Mouse (Mus musculus) inflammation-experienced regulatory T-cells, adult 6 months (primary cell): ENCODE measurements at regions not wholly inside any gene's neighbourhood (a gene's known extent, or its start where the extent isn't known, plus 50 kb on each side); places are given as distances from the start of the nearest gene placed in this dataset.

Experiments
- ATAC-seq: one replicate; pipeline ENCODE4 v1.8.0; 2017

- ATAC-seq = no peak
Measured at GRCm38 (mm10) chr3:101749841-101750240, 98.9 kb downstream of the Mab21l3 start.

- no peak for ATAC-seq
Measured at GRCm38 (mm10) chr3:101749031-101749632, 99.6 kb downstream of the Mab21l3 start.

- no peak for ATAC-seq
Measured at GRCm38 (mm10) chr3:101748186-101748585, 100.6 kb downstream of the Mab21l3 start.

GRCm38 (mm10) chr3:101740906-101741305, 107.9 kb downstream of the Mab21l3 start:
- no peak for ATAC-seq

GRCm38 (mm10) chr3:101737197-101737596, 111.6 kb downstream of the Mab21l3 start:
- ATAC-seq = no peak

- ATAC-seq = no peak
Measured at GRCm38 (mm10) chr3:101729044-101729443, 119.7 kb downstream of the Mab21l3 start.

- ATAC-seq = no peak
Measured at GRCm38 (mm10) chr3:101722926-101723325, 118.4 kb upstream of the Atp1a1 start.

GRCm38 (mm10) chr3:101722001-101722400, 117.5 kb upstream of the Atp1a1 start:
- ATAC-seq = no peak

GRCm38 (mm10) chr3:101715416-101715815, 110.9 kb upstream of the Atp1a1 start:
- no peak for ATAC-seq

- ATAC-seq = no peak
Measured at GRCm38 (mm10) chr3:101714810-101715209, 110.3 kb upstream of the Atp1a1 start.

- ATAC-seq = no peak
Measured at GRCm38 (mm10) chr3:101713669-101714068, 109.2 kb upstream of the Atp1a1 start.

- no peak for ATAC-seq
Measured at GRCm38 (mm10) chr3:101713138-101713638, 108.7 kb upstream of the Atp1a1 start.

GRCm38 (mm10) chr3:101712666-101713065, 108.2 kb upstream of the Atp1a1 start:
- ATAC-seq = no peak

- no peak for ATAC-seq
Measured at GRCm38 (mm10) chr3:101711594-101712171, 107.2 kb upstream of the Atp1a1 start.

- no peak for ATAC-seq
Measured at GRCm38 (mm10) chr3:101709379-101709970, 105.0 kb upstream of the Atp1a1 start.

GRCm38 (mm10) chr3:101708821-101709220, 104.3 kb upstream of the Atp1a1 start:
- ATAC-seq = no peak

- no peak for ATAC-seq
Measured at GRCm38 (mm10) chr3:101704919-101705318, 100.4 kb upstream of the Atp1a1 start.

- no peak for ATAC-seq
Measured at GRCm38 (mm10) chr3:101704326-101704725, 99.8 kb upstream of the Atp1a1 start.

GRCm38 (mm10) chr3:101701763-101702173, 97.3 kb upstream of the Atp1a1 start:
- ATAC-seq = no peak

- peak; percentile 46 for ATAC-seq
Measured at GRCm38 (mm10) chr3:101700974-101701610, 96.6 kb upstream of the Atp1a1 start.

GRCm38 (mm10) chr3:101699929-101700681, 95.6 kb upstream of the Atp1a1 start:
- ATAC-seq = no peak

- no peak for ATAC-seq
Measured at GRCm38 (mm10) chr3:101696832-101697231, 92.3 kb upstream of the Atp1a1 start.

- no peak for ATAC-seq
Measured at GRCm38 (mm10) chr3:101694311-101694710, 89.8 kb upstream of the Atp1a1 start.
